Mouse (Mus musculus) liver, postnatal 0 days (tissue): ENCODE measurements around the gene B3gnt4. TPM values are rescaled to one million over a fixed set of nuclear protein-coding genes. Genes with fewer than 3 reads are reported as not detected.
A peak's percentile ranks its signal among the peaks of the same experiment; 100 is the strongest.

ENCODE experiments used
- ATAC-seq: fragments of 200-750 bp; cut with Nextera tagmentation; 2 replicates; pipeline ENCODE4 v1.8.0; 2017; ENCODE audit warnings: mild to moderate bottlenecking, moderate library complexity
- DNase-seq: peaks from one replicate; pipeline ENCODE4 v3.0.0-alpha.2; 2016
- H3K27ac ChIP-seq: fragments of 300-500 bp; sonication (generic); 2 replicates; pipeline ENCODE4 v1.5.1; 2014; ENCODE audit warnings: antibody characterized with exemption, moderate library complexity, mild to moderate bottlenecking, low read depth
- H3K27me3 ChIP-seq: fragments of 300-500 bp; sonication (generic); 2 replicates; pipeline ENCODE4 v1.6.1; 2014; ENCODE audit warnings: low read length, control low read depth, mixed read lengths; ENCODE audit not compliant: insufficient read depth
- H3K36me3 ChIP-seq: fragments of 300-500 bp; sonication (generic); replicated peaks from 2 replicates; pipeline ENCODE4 v1.6.1; 2014; ENCODE audit warnings: mild to moderate bottlenecking, control low read depth, low read length, moderate library complexity, mixed read lengths; ENCODE audit not compliant: insufficient read depth
- H3K4me1 ChIP-seq: fragments of 300-500 bp; sonication (generic); 2 replicates; pipeline ENCODE4 v1.6.1; 2014; ENCODE audit warnings: antibody characterized with exemption, mild to moderate bottlenecking, control low read depth; ENCODE audit not compliant: insufficient read depth
- H3K4me2 ChIP-seq: fragments of 300-500 bp; sonication (generic); 2 replicates; pipeline ENCODE4 v1.6.1; 2014; ENCODE audit warnings: low read depth, mild to moderate bottlenecking, low read length, moderate library complexity, mixed read lengths
- H3K4me3 ChIP-seq: fragments of 300-500 bp; sonication (generic); 2 replicates; pipeline ENCODE4 v1.5.1; 2014; ENCODE audit warnings: low read depth, low read length
- H3K9ac ChIP-seq: fragments of 300-500 bp; sonication (generic); replicated peaks from 2 replicates; pipeline ENCODE4 v1.6.1; 2014; ENCODE audit warnings: mild to moderate bottlenecking, moderate library complexity
- H3K9me3 ChIP-seq: fragments of 300-500 bp; sonication (generic); 2 replicates; pipeline ENCODE4 v1.6.1; 2016; ENCODE audit warnings: mild to moderate bottlenecking, control low read depth, low read length, mixed read lengths
- CTCF ChIP-seq: sonication (generic); IDR thresholded peaks from 2 replicates; pipeline ENCODE4 v1.5.1; 2016; ENCODE audit warnings: antibody characterized with exemption, low read depth
- EP300 ChIP-seq: IDR thresholded peaks from 2 replicates; pipeline ENCODE4 v1.6.1; 2016; ENCODE audit warnings: antibody characterized with exemption, low read depth, mild to moderate bottlenecking
- WGBS: fragments of 180-500 bp; shearing (Covaris S2); extraction: QIAGEN DNeasy Blood & Tissue Kit; methylation state at CpG from one replicate; pipeline ENCODE4 v1.1.7; 2014; ENCODE audit not compliant: insufficient replicate concordance; 5-methylcytosine and 5-hydroxymethylcytosine counted together
- polyA plus RNA-seq: library from polyadenylated mRNA; unstranded; fragments of >200 nt; fragmentation: Nextera tagmentation; extraction: Ambion mirVana; gene quantifications from 2 replicates; pipeline ENCODE4 v1.2.1, GENCODE M21; 2015

B3gnt4 gene
- polyA plus RNA-seq, 1 experiment from 2014 or later = not detected

- peak; percentile 38 for ATAC-seq
- H3K9me3 ChIP-seq = no peaks in the 10 kb centered on the region
- WGBS = 55% methylated on average over 3 of the region's 3 CpGs
- no peak overlapping the region for H3K4me3 ChIP-seq
- DNase-seq = no peak
- TF ChIP-seq EP300 (no peak), CTCF (no peak)
- H3K4me2 ChIP-seq = no peak overlapping the region
- peaks cover 31% of the 10 kb centered on the region for H3K27me3 ChIP-seq
- no peak overlapping the region for H3K27ac ChIP-seq
- H3K4me1 ChIP-seq = peaks cover 13% of the 10 kb centered on the region; the same call in 1 of the 2 replicates
- peaks cover 8% of the 10 kb centered on the region for H3K36me3 ChIP-seq
- no peak overlapping the region for H3K9ac ChIP-seq
These were observed 1.8 kb downstream of the B3gnt4 start for GRCm38 (mm10) chr5:123512102-123512501.

- Histone ChIP-seq H3K9ac (no peak overlapping the region), H3K27ac (no peak overlapping the region), H3K4me3 (no peak overlapping the region), H3K4me2 (no peak overlapping the region), H3K36me3 (peaks cover 21% of the 10 kb centered on the region), H3K4me1 (no peaks in the 10 kb centered on the region), H3K9me3 (no peaks in the 10 kb centered on the region), H3K27me3 (0 out of 2 replicates have a peak, but pooled peaks cover 4% of the 10 kb centered on the region)
- ATAC-seq (no peak), DNase-seq (no peak)
- WGBS = 90% methylated on average over 5 of the region's 5 CpGs
- no peak for TF ChIP-seq EP300
- no peak for TF ChIP-seq CTCF
These were observed 4.6 kb downstream of the B3gnt4 start for GRCm38 (mm10) chr5:123514871-123515270.

- H3K9me3 ChIP-seq = no peaks in the 10 kb centered on the region
- H3K9ac ChIP-seq = no peak overlapping the region
- 92% methylated on average over 9 of the region's 9 CpGs for WGBS
- no peak overlapping the region for H3K4me2 ChIP-seq
- peaks cover 19% of the 10 kb centered on the region for H3K36me3 ChIP-seq
- no peak overlapping the region for H3K27ac ChIP-seq
- no peak overlapping the region for H3K4me3 ChIP-seq
- no peak for ATAC-seq
- TF ChIP-seq CTCF (no peak), EP300 (no peak)
- H3K4me1 ChIP-seq = peaks cover 14% of the 10 kb centered on the region
- no peak for DNase-seq
- no peaks in the 10 kb centered on the region for H3K27me3 ChIP-seq
These were observed 10.4 kb downstream of the B3gnt4 start for GRCm38 (mm10) chr5:123520666-123521065.

GRCm38 (mm10) chr5:123521621-123522020 lies 11.4 kb downstream of the B3gnt4 start:
- Histone ChIP-seq H3K27ac (no peak overlapping the region), H3K4me3 (no peak overlapping the region), H3K27me3 (no peaks in the 10 kb centered on the region), H3K4me1 (peaks cover 14% of the 10 kb centered on the region), H3K4me2 (no peak overlapping the region), H3K36me3 (peaks cover 17% of the 10 kb centered on the region), H3K9ac (no peak overlapping the region), H3K9me3 (no peaks in the 10 kb centered on the region)
- 72% methylated on average over 1 of the region's 1 CpGs for WGBS
- ATAC-seq (no peak), DNase-seq (no peak)
- TF ChIP-seq EP300 (no peak), CTCF (no peak)

- no peak overlapping the region for H3K27ac ChIP-seq
- H3K9me3 ChIP-seq = no peaks in the 10 kb centered on the region
- H3K4me2 ChIP-seq = no peak overlapping the region
- TF ChIP-seq CTCF (no peak), EP300 (no peak)
- ATAC-seq (no peak), DNase-seq (no peak)
- no peaks in the 10 kb centered on the region for H3K27me3 ChIP-seq
- peaks cover 12% of the 10 kb centered on the region for H3K36me3 ChIP-seq
- WGBS = 76% methylated on average over 1 of the region's 1 CpGs
- no peak overlapping the region for H3K4me3 ChIP-seq
- no peak overlapping the region for H3K9ac ChIP-seq
- H3K4me1 ChIP-seq = peaks cover 14% of the 10 kb centered on the region
These were observed 11.9 kb downstream of the B3gnt4 start for GRCm38 (mm10) chr5:123522166-123522565.

GRCm38 (mm10) chr5:123523692-123524392 lies 13.6 kb downstream of the B3gnt4 start, which contains the start of gene Diablo:
TSS of gene Diablo (minus strand) at chr5:123524176.
- WGBS = under 1% methylated on average over 74 of the region's 82 CpGs
- Histone ChIP-seq H3K4me1 (peaks cover 14% of the 10 kb centered on the region), H3K9ac (peak within 1 kb of the TSS; percentile 80), H3K36me3 (peaks cover 11% of the 10 kb centered on the region), H3K4me2 (peak within 1 kb of the TSS; percentile 97), H3K9me3 (no peaks in the 10 kb centered on the region), H3K27ac (peak within 1 kb of the TSS; percentile 62), H3K27me3 (no peaks in the 10 kb centered on the region), H3K4me3 (peak within 1 kb of the TSS; percentile 83)
- ATAC-seq (peak; percentile 98), DNase-seq (peak; percentile 100)
- TF ChIP-seq CTCF (no peak), EP300 (no peak)

GRCm38 (mm10) chr5:123524393-123524750 lies 14.1 kb downstream of the B3gnt4 start:
- WGBS = under 1% methylated on average over 25 of the region's 27 CpGs
- DNase-seq (no peak), ATAC-seq (peak; percentile 93)
- Histone ChIP-seq H3K36me3 (peaks cover 14% of the 10 kb centered on the region), H3K4me3 (peak overlapping the region; percentile 83), H3K27me3 (no peaks in the 10 kb centered on the region), H3K4me2 (peak overlapping the region; percentile 97), H3K4me1 (peaks cover 14% of the 10 kb centered on the region), H3K27ac (no peak overlapping the region), H3K9ac (peak overlapping the region; percentile 42; the same call in 1 of the 2 replicates), H3K9me3 (no peaks in the 10 kb centered on the region)
- TF ChIP-seq CTCF (peak; percentile 37), EP300 (no peak)
